Mouse (Mus musculus) stomach, postnatal 0 days (tissue): ENCODE results near the gene Pacsin3. TPM values are rescaled to one million over a fixed set of nuclear protein-coding genes. Genes with fewer than 3 reads are reported as not detected.

ENCODE experiments used
- ATAC-seq: fragments of 200-750 bp; cut with Nextera tagmentation; 2 replicates; pipeline ENCODE4 v1.8.0; 2017; ENCODE audit not compliant: low FRiP score, low TSS enrichment
- DNase-seq: peaks from one replicate; pipeline ENCODE4 v3.0.0-alpha.2; 2016; ENCODE audit warnings: low spot score
- H3K27ac ChIP-seq: fragments of 300-500 bp; sonication (generic); replicated peaks from 2 replicates; pipeline ENCODE4 v1.5.1; 2014; ENCODE audit warnings: mild to moderate bottlenecking, control low read depth
- H3K27me3 ChIP-seq: fragments of 300-500 bp; sonication (generic); 2 replicates; pipeline ENCODE4 v1.6.1; 2014; ENCODE audit warnings: low read length; ENCODE audit not compliant: control insufficient read depth, insufficient read depth
- H3K36me3 ChIP-seq: fragments of 300-500 bp; sonication (generic); 2 replicates; pipeline ENCODE4 v1.6.1; 2014; ENCODE audit warnings: low read length, mixed read lengths; ENCODE audit not compliant: control insufficient read depth, insufficient read depth
- H3K4me1 ChIP-seq: fragments of 300-500 bp; sonication (generic); replicated peaks from 2 replicates; pipeline ENCODE4 v1.6.1; 2014; ENCODE audit warnings: antibody characterized with exemption; ENCODE audit not compliant: control insufficient read depth, insufficient read depth
- H3K4me2 ChIP-seq: fragments of 300-500 bp; sonication (generic); replicated peaks from 2 replicates; pipeline ENCODE4 v1.6.1; 2014; ENCODE audit warnings: low read depth, mild to moderate bottlenecking, control low read depth, moderate library complexity
- H3K4me3 ChIP-seq: fragments of 300-500 bp; sonication (generic); 2 replicates; pipeline ENCODE4 v1.5.1; 2014; ENCODE audit warnings: low read depth, low read length, control low read depth
- H3K9ac ChIP-seq: fragments of 300-500 bp; sonication (generic); 2 replicates; pipeline ENCODE4 v1.6.1; 2014; ENCODE audit warnings: mild to moderate bottlenecking, low read length, control low read depth, mixed read lengths
- H3K9me3 ChIP-seq: fragments of 300-500 bp; sonication (generic); 2 replicates; pipeline ENCODE4 v1.6.1; 2016; ENCODE audit warnings: low read length; ENCODE audit not compliant: control insufficient read depth
- CTCF ChIP-seq: IDR thresholded peaks from 2 replicates; pipeline ENCODE4 v1.5.1; 2016; ENCODE audit warnings: antibody characterized with exemption, low read depth, mild to moderate bottlenecking, moderate library complexity
- EP300 ChIP-seq: optimal IDR thresholded peaks from 2 replicates; pipeline ENCODE3; 2016; ENCODE audit warnings: antibody characterized with exemption
- WGBS: fragments of 180-500 bp; shearing (Covaris S2); extraction: QIAGEN DNeasy Blood & Tissue Kit; methylation state at CpG from one replicate; pipeline ENCODE4 v1.1.7; 2014; 5-methylcytosine and 5-hydroxymethylcytosine counted together
- polyA plus RNA-seq: library from polyadenylated mRNA; unstranded; fragments of >200 nt; fragmentation: Nextera tagmentation; extraction: Ambion mirVana; gene quantifications from 2 replicates; pipeline ENCODE4 v1.2.1, GENCODE M21; 2015

Gene Pacsin3
- polyA plus RNA-seq, 1 experiment from 2014 or later, result 46.2 TPM

- H3K4me1 ChIP-seq, result no peaks in the 10 kb centered on the region
- H3K9ac ChIP-seq, result no peak overlapping the region
- H3K4me3 ChIP-seq, result no peak overlapping the region
- 71% methylated on average over 5 of the region's 5 CpGs for WGBS
- H3K9me3 ChIP-seq, result no peaks in the 10 kb centered on the region
- no peak for TF ChIP-seq EP300
- no peak for TF ChIP-seq CTCF
- no peak for ATAC-seq
- DNase-seq, result no peak
- no peaks in the 10 kb centered on the region for H3K27me3 ChIP-seq
- H3K4me2 ChIP-seq, result no peak overlapping the region
- no peaks in the 10 kb centered on the region for H3K36me3 ChIP-seq
- no peak overlapping the region for H3K27ac ChIP-seq
Measured at GRCm38 (mm10) chr2:91244557-91245228, 11.1 kb upstream of the Pacsin3 start.

GRCm38 (mm10) chr2:91248366-91248765 lies 7.4 kb upstream of the Pacsin3 start:
- WGBS, result 69% methylated on average over 4 of the region's 4 CpGs
- H3K27me3 ChIP-seq, result no peaks in the 10 kb centered on the region
- no peaks in the 10 kb centered on the region for H3K4me1 ChIP-seq
- DNase-seq, result no peak
- H3K9me3 ChIP-seq, result no peaks in the 10 kb centered on the region
- H3K36me3 ChIP-seq, result no peaks in the 10 kb centered on the region
- H3K4me2 ChIP-seq, result no peak overlapping the region
- no peak overlapping the region for H3K27ac ChIP-seq
- no peak for ATAC-seq
- H3K9ac ChIP-seq, result no peak overlapping the region
- H3K4me3 ChIP-seq, result no peak overlapping the region
- TF ChIP-seq EP300, result no peak
- TF ChIP-seq CTCF, result no peak

GRCm38 (mm10) chr2:91252001-91252400 lies 3.8 kb upstream of the Pacsin3 start:
- no peak for DNase-seq
- H3K36me3 ChIP-seq, result no peaks in the 10 kb centered on the region
- no peaks in the 10 kb centered on the region for H3K9me3 ChIP-seq
- TF ChIP-seq EP300 (no peak), CTCF (no peak)
- no peak overlapping the region for H3K4me3 ChIP-seq
- no peak for ATAC-seq
- H3K9ac ChIP-seq, result no peak overlapping the region
- 57% methylated on average over 4 of the region's 4 CpGs for WGBS
- no peaks in the 10 kb centered on the region for H3K27me3 ChIP-seq
- no peak overlapping the region for H3K27ac ChIP-seq
- H3K4me2 ChIP-seq, result no peak overlapping the region
- 0 out of 2 replicates have a peak, but pooled peaks cover 6% of the 10 kb centered on the region for H3K4me1 ChIP-seq

- Histone ChIP-seq H3K4me3 (no peak overlapping the region), H3K9ac (no peak overlapping the region), H3K36me3 (no peaks in the 10 kb centered on the region), H3K27me3 (no peaks in the 10 kb centered on the region), H3K27ac (no peak overlapping the region), H3K4me2 (no peak overlapping the region), H3K4me1 (0 out of 2 replicates have a peak, but pooled peaks cover 6% of the 10 kb centered on the region), H3K9me3 (no peaks in the 10 kb centered on the region)
- ATAC-seq, result no peak
- 53% methylated on average over 4 of the region's 4 CpGs for WGBS
- no peak for DNase-seq
- TF ChIP-seq EP300, result no peak
- TF ChIP-seq CTCF, result no peak
Measured at GRCm38 (mm10) chr2:91252512-91252911, 3.2 kb upstream of the Pacsin3 start.

GRCm38 (mm10) chr2:91254725-91255380 lies 901 bp upstream of the Pacsin3 start:
- H3K4me3 ChIP-seq, result no peak overlapping the region
- 56% methylated on average over 8 of the region's 8 CpGs for WGBS

More at GRCm38 (mm10) chr2:91254725-91255380, 901 bp upstream of the Pacsin3 start:
- H3K36me3 ChIP-seq, result no peaks in the 10 kb centered on the region
- no peak for DNase-seq
- no peak overlapping the region for H3K4me2 ChIP-seq
- ATAC-seq, result no peak
- no peaks in the 10 kb centered on the region for H3K27me3 ChIP-seq
- peaks cover 10% of the 10 kb centered on the region; the same call in 1 of the 2 replicates for H3K4me1 ChIP-seq
- no peak overlapping the region for H3K9ac ChIP-seq
- no peak for TF ChIP-seq EP300
- no peak for TF ChIP-seq CTCF
- no peak overlapping the region for H3K27ac ChIP-seq
- no peaks in the 10 kb centered on the region for H3K9me3 ChIP-seq
